Mouse (Mus musculus): ENCODE results near the gene Apol6. TPM values are rescaled to one million over a fixed set of nuclear protein-coding genes. Genes with fewer than 3 reads are reported as not detected.
A peak's percentile ranks its signal among the peaks of the same experiment; 100 is the strongest.
"Not testable (repeated sequence)": the region's sequence is repeated elsewhere in the genome, so short reads cannot be mapped to it uniquely, and the experiment has no call there.

Gene Apol6
- polyA plus RNA-seq, 1 experiment from 2014 or later, result not detected

GRCm38 (mm10) chr15:77056001-77056790 is 11.7 kb downstream of the Apol6 start:
- Histone ChIP-seq H3K27me3 (no peaks in the 10 kb centered on the region), H3K9me3 (no peaks in the 10 kb centered on the region), H3K36me3 (no peaks in the 10 kb centered on the region), H3K4me1 (replicated peaks) (peaks cover 10% of the 10 kb centered on the region), H3K27ac (replicated peaks) (no peak overlapping the region), H3K4me2 (no peak overlapping the region), H3K9ac (no peak overlapping the region), H3K4me3 (no peak overlapping the region)
- 26% methylated on average over 6 of the region's 6 CpGs for WGBS
- no peak for ATAC-seq (ENCODE audit: low FRiP score, low read depth)

GRCm38 (mm10) chr15:77056791-77057051 is 12.2 kb downstream of the Apol6 start:
- no peaks in the 10 kb centered on the region for H3K36me3 ChIP-seq
- H3K4me1 ChIP-seq (replicated peaks), result peaks cover 10% of the 10 kb centered on the region
- H3K4me3 ChIP-seq, result no peak overlapping the region
- H3K4me2 ChIP-seq, result no peak overlapping the region
- no peak for ATAC-seq (ENCODE audit: low FRiP score, low read depth)
- H3K27ac ChIP-seq (replicated peaks), result no peak overlapping the region
- no peak overlapping the region for H3K9ac ChIP-seq
- H3K27me3 ChIP-seq, result no peaks in the 10 kb centered on the region
- no peaks in the 10 kb centered on the region for H3K9me3 ChIP-seq
- 58% methylated on average over 3 of the region's 3 CpGs for WGBS

GRCm38 (mm10) chr15:77058566-77058965 is 14.0 kb downstream of the Apol6 start:
- Histone ChIP-seq H3K27me3 (no peaks in the 10 kb centered on the region), H3K4me3 (no peak overlapping the region), H3K9ac (no peak overlapping the region), H3K36me3 (no peaks in the 10 kb centered on the region), H3K9me3 (no peaks in the 10 kb centered on the region), H3K4me1 (replicated peaks) (peaks cover 10% of the 10 kb centered on the region), H3K27ac (replicated peaks) (no peak overlapping the region), H3K4me2 (no peak overlapping the region)
- no peak for ATAC-seq (ENCODE audit: low FRiP score, low read depth)

- not testable (repeated sequence) for H3K9ac ChIP-seq; H3K4me3 ChIP-seq; H3K36me3 ChIP-seq; H3K4me1 ChIP-seq (replicated peaks); ATAC-seq (ENCODE audit: low FRiP score, low read depth); H3K27me3 ChIP-seq; H3K9me3 ChIP-seq; H3K27ac ChIP-seq (replicated peaks); H3K4me2 ChIP-seq
- 95% methylated on average over 4 of the region's 4 CpGs for WGBS
These were observed 14.9 kb downstream of the Apol6 start for GRCm38 (mm10) chr15:77059416-77059815.

- no peaks in the 10 kb centered on the region for H3K9me3 ChIP-seq
- no peak overlapping the region for H3K27ac ChIP-seq (replicated peaks)
- no peak overlapping the region for H3K9ac ChIP-seq
- H3K27me3 ChIP-seq, result no peaks in the 10 kb centered on the region
- H3K4me2 ChIP-seq, result no peak overlapping the region
- no peaks in the 10 kb centered on the region for H3K4me1 ChIP-seq (replicated peaks)
- ATAC-seq (ENCODE audit: low FRiP score, low read depth), result no peak
- no peak overlapping the region for H3K4me3 ChIP-seq
- H3K36me3 ChIP-seq, result no peaks in the 10 kb centered on the region
These were observed 18.2 kb downstream of the Apol6 start for GRCm38 (mm10) chr15:77062746-77063145.

- Histone ChIP-seq H3K27me3 (no peaks in the 10 kb centered on the region), H3K4me3 (no peak overlapping the region), H3K27ac (replicated peaks) (no peak overlapping the region), H3K9ac (no peak overlapping the region), H3K9me3 (no peaks in the 10 kb centered on the region), H3K4me2 (no peak overlapping the region), H3K4me1 (replicated peaks) (no peaks in the 10 kb centered on the region), H3K36me3 (no peaks in the 10 kb centered on the region)
- ATAC-seq (ENCODE audit: low FRiP score, low read depth), result no peak
- 93% methylated on average over 6 of the region's 6 CpGs for WGBS
These were observed 20.8 kb downstream of the Apol6 start for GRCm38 (mm10) chr15:77065259-77065852.

- Histone ChIP-seq H3K36me3 (no peaks in the 10 kb centered on the region), H3K4me3 (no peak overlapping the region), H3K4me2 (no peak overlapping the region), H3K9me3 (no peaks in the 10 kb centered on the region), H3K4me1 (replicated peaks) (peaks cover 1% of the 10 kb centered on the region), H3K9ac (no peak overlapping the region), H3K27me3 (no peaks in the 10 kb centered on the region), H3K27ac (replicated peaks) (no peak overlapping the region)
- ATAC-seq (ENCODE audit: low FRiP score, low read depth), result no peak
- WGBS, result 88% methylated on average over 6 of the region's 6 CpGs
These were observed 21.7 kb downstream of the Apol6 start for GRCm38 (mm10) chr15:77066233-77066632.

GRCm38 (mm10) chr15:77068439-77068861 is 23.9 kb downstream of the Apol6 start:
- Histone ChIP-seq H3K4me3 (no peak overlapping the region), H3K36me3 (no peaks in the 10 kb centered on the region), H3K9ac (no peak overlapping the region), H3K9me3 (no peaks in the 10 kb centered on the region), H3K4me1 (replicated peaks) (peaks cover 9% of the 10 kb centered on the region), H3K27ac (replicated peaks) (peak overlapping the region; percentile 48), H3K27me3 (no peaks in the 10 kb centered on the region), H3K4me2 (no peak overlapping the region)
- no peak for ATAC-seq (ENCODE audit: low FRiP score, low read depth)
- 54% methylated on average over 3 of the region's 3 CpGs for WGBS

- Histone ChIP-seq H3K36me3 (no peaks in the 10 kb centered on the region), H3K27ac (replicated peaks) (no peak overlapping the region), H3K27me3 (no peaks in the 10 kb centered on the region), H3K4me2 (no peak overlapping the region), H3K9ac (no peak overlapping the region), H3K9me3 (no peaks in the 10 kb centered on the region), H3K4me1 (replicated peaks) (peaks cover 9% of the 10 kb centered on the region), H3K4me3 (no peak overlapping the region)
- WGBS, result 87% methylated on average over 3 of the region's 3 CpGs
- ATAC-seq (ENCODE audit: low FRiP score, low read depth), result no peak
These were observed 24.5 kb downstream of the Apol6 start for GRCm38 (mm10) chr15:77069019-77069418.

GRCm38 (mm10) chr15:77070745-77071268 is 26.3 kb downstream of the Apol6 start:
- Histone ChIP-seq H3K9me3 (no peaks in the 10 kb centered on the region), H3K4me1 (replicated peaks) (peaks cover 9% of the 10 kb centered on the region), H3K4me2 (no peak overlapping the region), H3K36me3 (no peaks in the 10 kb centered on the region), H3K27me3 (no peaks in the 10 kb centered on the region), H3K4me3 (no peak overlapping the region), H3K9ac (no peak overlapping the region), H3K27ac (replicated peaks) (0 out of 2 replicates have a peak overlapping the region, but pooled peaks have one; percentile 34)
- no peak for ATAC-seq (ENCODE audit: low FRiP score, low read depth)
- 87% methylated on average over 11 of the region's 11 CpGs for WGBS

GRCm38 (mm10) chr15:77071501-77071900 is 27.0 kb downstream of the Apol6 start:
- 0 out of 2 replicates have a peak overlapping the region, but pooled peaks have one; percentile 34 for H3K27ac ChIP-seq (replicated peaks)
- H3K27me3 ChIP-seq, result no peaks in the 10 kb centered on the region
- H3K4me1 ChIP-seq (replicated peaks), result peaks cover 9% of the 10 kb centered on the region
- 19% methylated on average over 10 of the region's 10 CpGs for WGBS
- no peak overlapping the region for H3K4me3 ChIP-seq
- H3K4me2 ChIP-seq, result 0 out of 2 replicates have a peak overlapping the region, but pooled peaks have one; percentile 23
- peak; percentile 54; the same call in 1 of the 2 replicates for ATAC-seq (ENCODE audit: low FRiP score, low read depth)
- H3K9ac ChIP-seq, result no peak overlapping the region
- H3K36me3 ChIP-seq, result peaks cover under 1% of the 10 kb centered on the region
- no peaks in the 10 kb centered on the region for H3K9me3 ChIP-seq

GRCm38 (mm10) chr15:77072556-77073163 is 28.1 kb downstream of the Apol6 start:
- Histone ChIP-seq H3K4me2 (no peak overlapping the region), H3K27ac (replicated peaks) (no peak overlapping the region), H3K4me1 (replicated peaks) (peaks cover 9% of the 10 kb centered on the region), H3K4me3 (no peak overlapping the region), H3K9me3 (no peaks in the 10 kb centered on the region), H3K9ac (no peak overlapping the region), H3K36me3 (peaks cover 11% of the 10 kb centered on the region), H3K27me3 (no peaks in the 10 kb centered on the region)
- 66% methylated on average over 4 of the region's 4 CpGs for WGBS
- no peak for ATAC-seq (ENCODE audit: low FRiP score, low read depth)
